In the genomic region with DNA sequence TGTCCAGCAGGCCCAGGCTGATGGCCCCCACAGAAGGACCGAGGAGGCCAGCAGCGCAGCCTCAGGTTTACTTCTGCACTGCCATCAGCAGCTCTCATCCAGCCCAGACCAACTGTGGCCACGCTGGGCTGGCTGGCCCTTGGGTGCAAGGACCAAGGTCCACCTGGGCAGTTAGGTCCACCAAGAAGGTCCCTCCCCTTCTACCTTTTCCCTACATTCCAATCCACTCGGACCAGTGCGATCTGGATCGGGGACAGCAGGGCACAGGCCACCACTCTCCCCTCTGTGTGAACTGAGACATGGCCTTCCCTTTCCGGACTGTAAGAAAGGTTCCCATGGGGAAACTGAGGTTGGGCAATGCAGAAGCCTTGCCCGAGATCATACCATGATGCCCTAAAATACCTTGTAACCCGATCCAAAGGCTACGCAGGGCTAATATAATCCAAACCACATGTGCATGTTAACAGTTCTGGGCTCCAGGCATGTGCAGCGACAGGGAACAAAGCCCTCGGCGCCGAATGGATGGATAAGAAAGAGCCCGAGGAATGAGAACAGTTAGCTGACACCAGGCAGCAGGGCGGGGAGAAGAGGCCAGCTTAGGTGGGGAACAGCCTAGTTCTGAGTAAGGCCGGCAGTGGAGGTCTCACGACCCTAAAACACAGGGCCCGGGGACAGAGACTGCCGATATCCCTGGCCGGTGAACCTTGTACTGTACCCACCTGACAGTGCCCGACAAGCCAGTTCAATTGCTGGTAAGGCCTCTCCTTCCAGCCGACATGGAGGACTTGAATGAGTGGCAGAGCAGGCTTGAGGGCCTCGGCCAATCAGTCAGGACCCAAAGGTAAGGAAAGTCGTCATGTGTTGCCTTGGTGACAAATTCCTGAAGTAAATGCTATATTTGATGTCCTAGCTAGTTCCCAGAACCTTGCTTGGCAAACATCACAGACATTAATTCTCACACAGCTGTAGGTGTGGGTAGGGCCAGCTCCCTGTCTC, we compare ENCODE assay signal across 14 mouse cellular contexts. TPM values are rescaled to one million over a fixed set of nuclear protein-coding genes. Genes with fewer than 3 reads are reported as not detected.
DNase-seq lines count a peak whose midpoint lies in the region; ATAC-seq and TF ChIP-seq lines count a peak whose summit lies in the region.
"Had no signal": no experiment of that assay in that cellular context is flagged by ENCODE, and none has a peak within 500 bp of the region (broad histone marks: within the 10 kb centered on the region; RNA-seq: fewer than 3 reads in every experiment).

No protein-coding gene starts in this region.

- H3K36me3 ChIP-seq in hindbrain, embryonic 11.5 days (ENCODE audit: control insufficient read depth, insufficient read depth, low read length), result no peaks in the 10 kb centered on the region
- no peaks in the 10 kb centered on the region for H3K36me3 ChIP-seq in hindbrain, postnatal 0 days (ENCODE audit: insufficient read depth, low read length)

- intact Hi-C loops in left cerebral cortex, postnatal 14 days (cut with DNase I), result no loop called here

- H3K9ac ChIP-seq in hindbrain, embryonic 11.5 days (ENCODE audit: low read depth, low read length), result no peak overlapping the region
- H3K9ac ChIP-seq in hindbrain, postnatal 0 days (replicated peaks; ENCODE audit: low read length), result no peak overlapping the region

- peak overlapping the region; percentile 36 for H3K27ac ChIP-seq in hindbrain, embryonic 11.5 days (ENCODE audit: low read depth, low read length)
- no peak overlapping the region for H3K27ac ChIP-seq in hindbrain, postnatal 0 days

- ATAC-seq in hindbrain, embryonic 11.5 days (ENCODE audit: low FRiP score), result no peak
- no peak for ATAC-seq in hindbrain, postnatal 0 days
- ATAC-seq in granulocyte monocyte progenitor cell, adult 5-6 weeks (replicated peaks; ENCODE audit: poor library complexity, severe bottlenecking), result no peak
- ATAC-seq: activated CD4-positive, CD25-positive, alpha-beta regulatory T cell, adult 4 months had no signal

- H3K4me3 ChIP-seq in hindbrain, embryonic 11.5 days (ENCODE audit: low read depth, low read length), result no peak overlapping the region
- no peak overlapping the region for H3K4me3 ChIP-seq in hindbrain, postnatal 0 days (ENCODE audit: low read length)

- WGBS in hindbrain, embryonic 11.5 days, result 69% methylated on average over 25 of the region's 25 CpGs
- 75% methylated on average over 25 of the region's 25 CpGs for WGBS in hindbrain, postnatal 0 days

- H3K27me3 ChIP-seq in hindbrain, embryonic 11.5 days (ENCODE audit: control insufficient read depth, insufficient read depth, low read length), result no peaks in the 10 kb centered on the region
- H3K27me3 ChIP-seq in hindbrain, postnatal 0 days (ENCODE audit: insufficient read depth, low read length), result no peaks in the 10 kb centered on the region
- H3K27me3 ChIP-seq: CH12.LX had no signal

- no peak for TF ChIP-seq CTCF in hindbrain, postnatal 0 days (IDR thresholded peaks at IDR 0.05; ENCODE audit: low read depth)

- H3K4me1 ChIP-seq in hindbrain, embryonic 11.5 days (replicated peaks; ENCODE audit: control insufficient read depth, insufficient read depth, low read length), result no peaks in the 10 kb centered on the region
- no peaks in the 10 kb centered on the region for H3K4me1 ChIP-seq in hindbrain, postnatal 0 days (ENCODE audit: insufficient read depth, low read length)

- no peak overlapping the region for H3K4me2 ChIP-seq in hindbrain, embryonic 11.5 days (replicated peaks; ENCODE audit: low read depth, low read length)
- H3K4me2 ChIP-seq in hindbrain, postnatal 0 days (ENCODE audit: low read depth, low read length), result no peak overlapping the region

- no peaks in the 10 kb centered on the region for H3K9me3 ChIP-seq in hindbrain, embryonic 11.5 days (ENCODE audit: control insufficient read depth, low read length)
- no peaks in the 10 kb centered on the region for H3K9me3 ChIP-seq in hindbrain, postnatal 0 days (ENCODE audit: low read length)

- peak; percentile 34 for DNase-seq in hindbrain, embryonic 11.5 days (ENCODE audit: low spot score)
- DNase-seq in hindbrain, postnatal 0 days (ENCODE audit: low spot score), result no peak
- DNase-seq in forelimb bud, embryonic 11.5 days (ENCODE audit: low read depth, low spot score), result peak; percentile 76
- DNase-seq in kidney, postnatal 4 days, result peak; percentile 57 to 76
- peak; percentile 53 for DNase-seq in mesoderm, embryonic 11.5 days (ENCODE audit: low read depth, low spot score)
- DNase-seq in left cerebral cortex, postnatal 14 days (ENCODE audit: low spot score in 2 of 2), result no peak
- no peak for DNase-seq in layer of hippocampus, postnatal 10 days (ENCODE audit: low spot score in 2 of 2)
- DNase-seq: cerebellum, adult 9-11 months; left cerebral cortex, postnatal 4 days; right cerebral cortex, postnatal 25 days; thymus, postnatal 4 days had no signal

RNA-seq across cellular contexts. Expression of a gene that starts 13.0 kb away (rescaled TPM):
- 30.2 and 30.8 TPM in 2 replicates for polyA plus RNA-seq in hindbrain, embryonic 11.5 days (2014; fragmentation: Nextera tagmentation; extraction: Ambion mirVana)
- 41.3 and 45.5 TPM in 2 replicates for total RNA-seq in hindbrain, postnatal 0 days (2014; rRNA removed)
- 55.6 and 57.0 TPM in 2 replicates for polyA plus RNA-seq in hindbrain, postnatal 0 days (2015; fragmentation: Nextera tagmentation; extraction: Ambion mirVana)
- 10 to 100 TPM; 43.5 to 48.3 TPM for total RNA-seq in left cerebral cortex, postnatal 14 days (2021)
- total RNA-seq in granulocyte monocyte progenitor cell, adult 5-6 weeks (2014; fragmentation: Nextera tagmentation), result 17.8 and 32.2 TPM in 2 replicates
- 15.2 and 23.4 TPM in 2 replicates for total RNA-seq in granulocyte monocyte progenitor cell, adult 5-6 weeks (2017)
- 10 to 100 TPM; 42.0 to 42.5 TPM for total RNA-seq in layer of hippocampus, postnatal 10 days (2021)

RNA-seq across cellular contexts. Expression of a gene that starts 20.7 kb away (rescaled TPM):
- 0.19 TPM in 1 of 2 replicates, not detected in the other for polyA plus RNA-seq in hindbrain, embryonic 11.5 days (2014; fragmentation: Nextera tagmentation; extraction: Ambion mirVana)
- total RNA-seq in hindbrain, postnatal 0 days (2014; rRNA removed), result 0.31 and 0.58 TPM in 2 replicates
- 0.80 and 0.93 TPM in 2 replicates for polyA plus RNA-seq in hindbrain, postnatal 0 days (2015; fragmentation: Nextera tagmentation; extraction: Ambion mirVana)
- 1 to 10 TPM; 1.5 to 2.6 TPM for total RNA-seq in left cerebral cortex, postnatal 14 days (2021)
- total RNA-seq in granulocyte monocyte progenitor cell, adult 5-6 weeks (2014; fragmentation: Nextera tagmentation), result 24.8 and 50.9 TPM in 2 replicates
- 51.1 and 62.2 TPM in 2 replicates for total RNA-seq in granulocyte monocyte progenitor cell, adult 5-6 weeks (2017)
- total RNA-seq in layer of hippocampus, postnatal 10 days (2021), result 1 to 10 TPM; 2.4 to 2.9 TPM
- total RNA-seq: CH12.LX had no signal
- polyA plus RNA-seq: activated CD4-positive, CD25-positive, alpha-beta regulatory T cell, adult 4 months had no signal

RNA-seq across cellular contexts. Expression of a gene that starts 27.0 kb away (rescaled TPM):
- polyA plus RNA-seq in hindbrain, embryonic 11.5 days (2014; fragmentation: Nextera tagmentation; extraction: Ambion mirVana), result 62.1 and 62.7 TPM in 2 replicates
- total RNA-seq in hindbrain, postnatal 0 days (2014; rRNA removed), result 458 and 481 TPM in 2 replicates
- polyA plus RNA-seq in hindbrain, postnatal 0 days (2015; fragmentation: Nextera tagmentation; extraction: Ambion mirVana), result 220 and 233 TPM in 2 replicates
- 100 to 1,000 TPM; 265 to 282 TPM for total RNA-seq in left cerebral cortex, postnatal 14 days (2021)
- 11.7 and 20.7 TPM in 2 replicates for total RNA-seq in granulocyte monocyte progenitor cell, adult 5-6 weeks (2014; fragmentation: Nextera tagmentation)
- 5.5 and 11.2 TPM in 2 replicates for total RNA-seq in granulocyte monocyte progenitor cell, adult 5-6 weeks (2017)
- 100 to 1,000 TPM; 163 to 168 TPM for total RNA-seq in layer of hippocampus, postnatal 10 days (2021)

RNA-seq across cellular contexts. Expression of a gene that starts 41.5 kb away (rescaled TPM):
- 5.2 and 6.0 TPM in 2 replicates for polyA plus RNA-seq in hindbrain, embryonic 11.5 days (2014; fragmentation: Nextera tagmentation; extraction: Ambion mirVana)
- total RNA-seq in hindbrain, postnatal 0 days (2014; rRNA removed), result 3.1 and 3.7 TPM in 2 replicates
- 2.9 and 3.0 TPM in 2 replicates for polyA plus RNA-seq in hindbrain, postnatal 0 days (2015; fragmentation: Nextera tagmentation; extraction: Ambion mirVana)
- 1 to 10 TPM; 4.0 to 4.1 TPM for total RNA-seq in left cerebral cortex, postnatal 14 days (2021)
- 3.7 and 4.6 TPM in 2 replicates for total RNA-seq in granulocyte monocyte progenitor cell, adult 5-6 weeks (2014; fragmentation: Nextera tagmentation)
- total RNA-seq in granulocyte monocyte progenitor cell, adult 5-6 weeks (2017), result 3.0 and 4.8 TPM in 2 replicates
- total RNA-seq in layer of hippocampus, postnatal 10 days (2021), result 1 to 10 TPM; 3.4 TPM

RNA-seq across cellular contexts. Expression of a gene that starts 42.5 kb away (rescaled TPM):
- polyA plus RNA-seq in hindbrain, embryonic 11.5 days (2014; fragmentation: Nextera tagmentation; extraction: Ambion mirVana), result 19.5 and 28.4 TPM in 2 replicates
- 64.3 and 69.6 TPM in 2 replicates for total RNA-seq in hindbrain, postnatal 0 days (2014; rRNA removed)
- polyA plus RNA-seq in hindbrain, postnatal 0 days (2015; fragmentation: Nextera tagmentation; extraction: Ambion mirVana), result 44.4 and 46.4 TPM in 2 replicates
- total RNA-seq in left cerebral cortex, postnatal 14 days (2021), result 10 to 100 TPM; 52.1 to 55.4 TPM
- 7.1 and 19.9 TPM in 2 replicates for total RNA-seq in granulocyte monocyte progenitor cell, adult 5-6 weeks (2014; fragmentation: Nextera tagmentation)
- total RNA-seq in granulocyte monocyte progenitor cell, adult 5-6 weeks (2017), result 8.1 and 14.6 TPM in 2 replicates
- 10 to 100 TPM; 46.0 to 48.9 TPM for total RNA-seq in layer of hippocampus, postnatal 10 days (2021)

Comparison
In these comparisons a context has a peak if more than half of its experiments do, and no peak if none do; other contexts are left out.
1. DNase-seq: peak in hindbrain, embryonic 11.5 days (single experiment), forelimb bud, embryonic 11.5 days (single experiment), kidney, postnatal 4 days (2 of 2) and mesoderm, embryonic 11.5 days (single experiment); none in hindbrain, postnatal 0 days (single experiment), left cerebral cortex, postnatal 14 days (0 of 2) and layer of hippocampus, postnatal 10 days (0 of 2).
2. RNA of a gene that starts 20.7 kb away (total RNA-seq): 24.8 to 62.2 TPM in granulocyte monocyte progenitor cell, adult 5-6 weeks; 2.4 to 2.9 TPM in layer of hippocampus, postnatal 10 days, 1.5 to 2.6 TPM in left cerebral cortex, postnatal 14 days and 0.31 to 0.58 TPM in hindbrain, postnatal 0 days; every median in the first group is over 4 times any median in the second.
3. RNA of a gene that starts 27.0 kb away (total RNA-seq): 458 to 481 TPM in hindbrain, postnatal 0 days, 265 to 282 TPM in left cerebral cortex, postnatal 14 days and 163 to 168 TPM in layer of hippocampus, postnatal 10 days; 5.5 to 20.7 TPM in granulocyte monocyte progenitor cell, adult 5-6 weeks; every median in the first group is over 4 times any median in the second.